Mouse (Mus musculus) ovary, postnatal 10 days (tissue): ENCODE measurements at regions not wholly inside any gene's neighbourhood (a gene's known extent, or its start where the extent isn't known, plus 50 kb on each side); places are given as distances from the start of the nearest gene placed in this dataset.
"Not testable (repeated sequence)": the region's sequence is repeated elsewhere in the genome, so short reads cannot be mapped to it uniquely, and the experiment has no call there.

Source experiments
- DNase-seq: peaks from one replicate; pipeline ENCODE4 v3.0.0; 2022; ENCODE audit warnings: low spot score

DNA sequence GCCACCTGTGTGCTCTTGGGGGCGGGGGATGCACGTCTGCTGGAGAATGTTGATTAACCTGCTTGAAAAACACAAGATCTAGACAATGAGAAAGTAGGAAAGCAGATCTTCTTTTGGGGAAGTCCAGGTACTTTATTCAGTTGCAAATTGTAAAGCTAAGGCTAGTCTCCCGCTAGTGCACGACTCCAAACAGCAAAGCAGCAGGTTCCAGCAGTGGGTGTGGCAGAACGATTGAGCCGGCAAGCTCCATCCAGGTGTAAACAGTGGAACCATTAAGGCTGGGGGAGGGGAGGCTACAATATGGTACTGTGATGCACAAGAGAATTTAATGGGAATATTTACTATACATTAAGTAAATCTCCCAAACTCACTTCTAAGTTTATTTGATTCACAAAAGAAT lies 448.6 kb upstream of the Cobl start:
- not testable (repeated sequence) for DNase-seq

- no peak for DNase-seq
These were observed 409.0 kb upstream of the Cobl start for GRCm38 (mm10) chr11:12873712-12874111.

- no peak for DNase-seq
These were observed 408.0 kb upstream of the Cobl start for GRCm38 (mm10) chr11:12872802-12873201.

DNA sequence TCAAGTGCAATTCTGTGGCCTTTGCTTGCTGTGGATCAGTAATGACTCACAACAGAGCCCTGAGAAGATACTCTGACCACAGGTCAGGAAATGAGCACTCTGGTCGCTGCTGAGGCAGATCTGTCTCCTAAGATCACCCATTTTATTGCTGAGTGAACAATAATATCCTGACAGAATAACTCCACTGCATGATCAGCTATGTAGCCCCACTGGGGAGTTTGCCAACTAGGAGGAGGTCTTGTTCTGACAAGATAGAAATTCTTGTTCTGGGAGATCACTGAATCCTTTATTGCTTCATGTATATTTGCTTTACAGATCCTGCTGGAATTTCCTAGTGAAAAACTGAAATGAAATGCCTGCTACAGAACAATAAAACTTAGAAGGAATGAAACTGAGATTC lies 407.6 kb upstream of the Cobl start:
- DNase-seq = no peak

- no peak for DNase-seq
These were observed 402.8 kb upstream of the Cobl start for GRCm38 (mm10) chr11:12867541-12867940.

DNA sequence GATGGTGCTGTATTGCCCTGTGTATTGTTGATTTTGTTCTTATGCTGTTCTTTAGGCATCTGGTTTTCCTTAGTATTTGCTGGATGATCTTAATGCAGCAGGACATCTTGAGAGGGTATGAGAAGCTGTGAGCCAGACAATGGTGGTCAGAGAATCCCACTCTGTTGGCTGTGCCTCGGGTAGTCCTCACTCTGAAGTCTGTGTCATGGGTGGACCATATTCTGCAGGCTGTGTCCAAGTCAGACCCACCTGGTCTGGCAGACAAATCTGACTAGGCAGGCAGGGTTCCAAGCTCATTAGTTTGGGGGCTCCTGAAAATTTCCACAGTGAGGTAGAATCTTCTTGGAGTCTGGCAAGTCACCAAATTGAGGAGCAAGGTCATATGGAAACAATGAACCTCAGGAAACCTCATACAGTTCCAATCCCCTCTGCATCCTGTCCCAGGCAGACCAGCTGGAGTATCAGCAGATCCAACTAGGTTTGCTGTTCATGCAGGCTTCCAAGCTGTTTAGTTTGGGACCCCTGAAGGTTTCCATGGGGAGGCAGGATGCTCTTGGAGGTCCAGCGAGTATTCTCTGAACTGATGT lies 400.4 kb upstream of the Cobl start:
- DNase-seq = no peak

DNA sequence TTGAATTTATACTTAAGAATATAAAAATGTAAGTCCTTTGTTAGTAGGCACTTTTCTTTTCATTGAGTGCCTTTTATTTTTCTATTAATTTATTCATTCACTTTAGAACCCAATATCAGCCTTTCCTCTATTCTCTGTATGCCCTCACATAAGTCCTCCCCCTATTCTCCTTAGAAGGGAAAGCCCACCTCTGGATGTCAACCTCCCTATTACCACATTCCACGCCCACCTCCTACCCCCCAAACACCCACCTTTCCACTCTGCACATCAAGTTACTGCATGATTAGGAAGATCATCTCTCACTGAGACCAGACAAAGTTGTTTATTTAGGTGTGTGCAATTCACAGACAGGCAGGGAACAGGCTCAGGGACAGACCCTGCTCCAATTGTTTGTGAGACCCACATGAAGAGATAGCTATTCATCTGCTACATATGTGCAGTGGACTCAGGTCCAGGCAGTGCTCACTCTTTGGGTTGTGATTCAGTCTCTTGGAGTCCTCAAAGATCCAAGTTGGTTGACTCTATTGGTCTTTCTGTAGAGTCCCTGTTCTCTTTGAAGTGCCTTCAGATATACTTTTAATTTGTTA lies 394.7 kb upstream of the Cobl start:
- DNase-seq = no peak

DNA sequence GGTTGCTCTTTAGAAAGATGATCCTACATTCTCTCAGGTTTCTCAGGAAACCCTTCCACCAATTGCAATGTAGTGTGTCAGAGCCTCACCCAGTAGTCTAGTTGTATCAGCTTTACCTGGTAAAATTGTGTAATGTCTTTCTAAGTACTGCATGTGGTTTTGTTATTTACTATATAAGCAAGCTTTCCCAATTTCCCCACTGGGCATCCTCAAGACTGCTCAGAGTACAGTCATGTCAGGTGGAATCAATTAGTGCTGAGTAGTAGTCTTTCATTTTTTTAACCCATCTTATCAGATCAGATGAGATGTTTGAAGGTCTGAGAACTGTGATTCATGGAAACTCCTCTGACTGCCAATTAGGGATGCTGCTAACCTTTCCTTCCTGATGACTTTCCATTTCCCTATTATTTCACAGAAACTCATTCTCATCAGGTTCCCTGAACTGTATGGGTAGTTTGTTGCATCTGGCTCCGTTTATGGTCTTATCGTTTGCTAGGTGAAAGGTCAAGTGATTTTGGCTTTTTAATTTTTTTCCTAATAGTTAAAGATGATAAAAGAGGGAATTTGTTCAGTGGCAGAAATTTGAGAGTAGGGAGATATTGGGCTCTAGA lies 393.6 kb upstream of the Cobl start:
- DNase-seq = no peak

GRCm38 (mm10) chr11:12857358-12858199 lies 392.8 kb upstream of the Cobl start:
- no peak for DNase-seq

DNA sequence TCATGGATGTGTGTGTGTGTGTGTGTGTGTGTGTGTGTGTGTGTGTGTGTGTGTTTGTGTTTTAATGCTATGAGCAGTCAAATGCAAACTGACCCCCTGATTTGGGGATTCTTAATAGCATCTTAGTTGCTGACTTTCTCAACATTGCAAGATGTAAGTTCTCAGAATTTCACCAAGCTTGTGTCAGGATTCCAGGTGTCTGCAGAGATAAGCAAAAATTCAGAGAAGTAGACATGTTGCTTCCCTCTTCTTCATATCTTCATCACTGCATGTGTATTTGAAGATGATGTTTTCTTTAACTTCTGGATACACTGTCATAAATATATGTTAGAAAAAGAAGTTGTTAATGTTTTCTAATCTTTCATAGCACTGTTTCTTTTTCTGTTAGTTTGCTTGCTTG lies 383.0 kb upstream of the Cobl start:
- DNase-seq = no peak

GRCm38 (mm10) chr11:12843631-12844423 lies 379.1 kb upstream of the Cobl start:
- no peak for DNase-seq

- no peak for DNase-seq
These were observed 376.6 kb upstream of the Cobl start for GRCm38 (mm10) chr11:12841393-12841792.

- no peak for DNase-seq
These were observed 373.2 kb upstream of the Cobl start for GRCm38 (mm10) chr11:12837920-12838319.

DNA sequence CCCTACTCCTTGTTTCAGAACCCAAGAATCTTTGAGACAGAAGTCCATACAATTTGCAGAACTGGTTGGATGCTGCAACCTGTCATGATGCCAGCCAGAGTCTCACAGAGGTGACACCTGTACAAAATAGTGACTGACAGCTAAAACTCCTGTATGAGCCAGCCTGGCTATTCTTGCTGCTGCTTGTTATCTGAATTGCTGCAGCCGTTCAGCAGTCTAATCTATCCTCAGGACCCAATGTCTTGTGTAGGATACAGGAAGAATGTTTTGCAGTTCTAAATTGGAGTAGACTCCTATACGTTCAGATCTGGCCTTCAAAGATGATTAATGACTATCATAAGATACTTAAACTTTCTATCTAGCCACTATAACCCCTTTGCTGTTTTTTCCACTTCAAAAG lies 372.6 kb upstream of the Cobl start:
- no peak for DNase-seq

- DNase-seq = no peak
These were observed 371.6 kb upstream of the Cobl start for GRCm38 (mm10) chr11:12836387-12836786.

GRCm38 (mm10) chr11:12812021-12812420 lies 347.3 kb upstream of the Cobl start:
- no peak for DNase-seq

DNA sequence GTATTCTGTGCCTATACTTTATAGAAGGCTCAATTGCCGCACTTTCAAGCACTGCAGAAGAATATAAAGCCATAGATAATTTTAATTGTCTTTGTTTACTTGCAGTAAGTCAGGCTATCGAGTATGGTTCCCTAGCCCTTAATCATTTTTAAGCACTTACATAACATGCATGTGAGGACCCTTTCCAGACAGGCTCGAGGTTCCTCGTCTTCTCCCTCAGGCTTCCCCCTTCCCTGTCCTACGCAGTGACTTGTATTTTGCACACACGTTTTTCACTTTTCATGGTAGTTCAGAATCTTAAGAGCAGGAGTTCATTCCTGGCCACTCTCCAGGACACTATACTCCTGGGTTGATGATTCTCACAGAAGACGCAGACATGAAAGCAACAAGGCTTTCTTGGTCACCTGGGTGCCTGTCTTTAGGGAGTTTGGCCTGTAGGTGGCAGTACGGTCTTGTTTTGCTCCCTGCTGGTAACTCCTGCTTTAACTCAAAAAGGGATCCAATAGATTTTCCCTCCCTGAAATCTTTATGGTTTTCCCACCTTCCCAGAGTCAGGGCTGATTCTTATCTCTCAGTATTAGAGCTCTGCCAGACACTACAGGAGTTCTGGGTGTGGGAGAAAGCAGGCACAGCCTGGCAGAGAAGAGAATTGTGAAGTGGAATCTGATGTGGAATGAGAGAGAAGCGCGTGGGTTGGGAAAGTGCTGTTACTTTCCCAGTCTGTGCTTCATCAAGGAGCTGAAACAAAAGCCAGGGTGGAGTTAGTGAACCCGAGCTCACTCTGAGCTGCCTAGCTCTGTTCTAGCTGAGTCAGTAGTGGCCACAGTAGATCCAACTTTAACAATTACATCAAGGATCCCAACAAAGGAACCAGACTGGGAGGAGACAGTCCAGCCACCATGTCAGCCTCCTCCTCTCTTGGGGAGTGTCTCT lies 346.5 kb upstream of the Cobl start:
- DNase-seq = peak; percentile 50
